Mouse (Mus musculus) cerebellum, postnatal 4 days (tissue): ENCODE measurements around the gene Vil1.

ENCODE experiments used
- DNase-seq, 2 experiments: peaks; one replicate each; pipeline ENCODE4 v3.0.0; 2022; ENCODE audit warnings: low spot score in 2 of 2, mixed read lengths in 1 of 2

Vil1 gene

GRCm38 (mm10) chr1:74408589-74409504, at the start of gene Vil1:
TSS of gene Vil1 (plus strand) at chr1:74409376.
- DNase-seq, result no peak

- no peak for DNase-seq
These were observed 49.1 kb upstream of the Vil1 start for GRCm38 (mm10) chr1:74359952-74360517.

GRCm38 (mm10) chr1:74361812-74362211, 47.4 kb upstream of the Vil1 start, which contains the start of gene Catip:
TSS of gene Catip (plus strand) at chr1:74362108.
- DNase-seq, result peak in 1 of 2 experiments; percentile 71

- no peak for DNase-seq
These were observed 46.6 kb upstream of the Vil1 start for GRCm38 (mm10) chr1:74362325-74363229.

- no peak for DNase-seq
These were observed 45.7 kb upstream of the Vil1 start for GRCm38 (mm10) chr1:74363437-74363836.

GRCm38 (mm10) chr1:74364270-74364669, 44.9 kb upstream of the Vil1 start:
- no peak for DNase-seq

- DNase-seq, result no peak
These were observed 41.1 kb upstream of the Vil1 start for GRCm38 (mm10) chr1:74367886-74368645.

GRCm38 (mm10) chr1:74370040-74370439, 39.1 kb upstream of the Vil1 start:
- no peak for DNase-seq

GRCm38 (mm10) chr1:74373372-74373771, 35.8 kb upstream of the Vil1 start:
- DNase-seq, result no peak

- no peak for DNase-seq
These were observed 34.2 kb upstream of the Vil1 start, which contains the start of gene Slc11a1 for GRCm38 (mm10) chr1:74374980-74375379. TSS of gene Slc11a1 (plus strand) at chr1:74375195.

- DNase-seq, result no peak
These were observed 33.6 kb upstream of the Vil1 start for GRCm38 (mm10) chr1:74375561-74375960.

GRCm38 (mm10) chr1:74376396-74376795, 32.8 kb upstream of the Vil1 start:
- no peak for DNase-seq

- DNase-seq, result no peak
These were observed 30.1 kb upstream of the Vil1 start for GRCm38 (mm10) chr1:74379058-74379504.

GRCm38 (mm10) chr1:74380484-74380883, 28.7 kb upstream of the Vil1 start:
- DNase-seq, result no peak

GRCm38 (mm10) chr1:74381588-74382021, 27.6 kb upstream of the Vil1 start:
- no peak for DNase-seq

GRCm38 (mm10) chr1:74383385-74383784, 25.8 kb upstream of the Vil1 start:
- DNase-seq, result no peak

GRCm38 (mm10) chr1:74384525-74384924, 24.7 kb upstream of the Vil1 start:
- no peak for DNase-seq

GRCm38 (mm10) chr1:74385064-74385463, 24.1 kb upstream of the Vil1 start:
- DNase-seq, result no peak

- DNase-seq, result no peak
These were observed 23.6 kb upstream of the Vil1 start for GRCm38 (mm10) chr1:74385531-74385930.

- no peak for DNase-seq
These were observed 22.8 kb upstream of the Vil1 start for GRCm38 (mm10) chr1:74386363-74386713.
